Mouse (Mus musculus) c-Kit-positive CD71-positive TER-119-positive erythroid progenitor cells, embryonic 14.5 days (primary cell): Measurements from ENCODE around the gene Fbxo47.
"Not testable (repeated sequence)": the region's sequence is repeated elsewhere in the genome, so short reads cannot be mapped to it uniquely, and the experiment has no call there.

ENCODE experiments used
- DNase-seq: peaks from one replicate; pipeline ENCODE4 v3.0.0-alpha.2; 2013; ENCODE audit warnings: low spot score

Gene Fbxo47

DNA sequence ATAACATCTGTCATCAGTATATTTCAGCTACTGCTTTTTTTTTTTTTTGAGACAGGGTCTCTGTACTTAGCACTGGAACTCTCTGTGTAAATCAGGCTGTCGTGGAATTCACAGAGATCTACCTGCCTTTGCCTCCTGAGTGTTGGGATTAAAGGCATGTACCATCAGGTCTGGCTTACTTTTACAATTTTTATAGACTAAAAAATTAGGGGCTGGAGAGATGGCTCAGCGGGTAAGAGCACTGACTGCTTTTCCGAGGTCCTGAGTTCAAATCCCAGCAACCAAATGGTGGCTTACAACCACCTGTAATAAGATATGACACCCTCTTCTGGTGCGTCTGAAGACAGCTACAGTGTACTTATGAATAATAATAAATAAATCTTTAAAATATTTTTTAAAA, 3.6 kb downstream of the Fbxo47 start:
- DNase-seq: no peak

DNA sequence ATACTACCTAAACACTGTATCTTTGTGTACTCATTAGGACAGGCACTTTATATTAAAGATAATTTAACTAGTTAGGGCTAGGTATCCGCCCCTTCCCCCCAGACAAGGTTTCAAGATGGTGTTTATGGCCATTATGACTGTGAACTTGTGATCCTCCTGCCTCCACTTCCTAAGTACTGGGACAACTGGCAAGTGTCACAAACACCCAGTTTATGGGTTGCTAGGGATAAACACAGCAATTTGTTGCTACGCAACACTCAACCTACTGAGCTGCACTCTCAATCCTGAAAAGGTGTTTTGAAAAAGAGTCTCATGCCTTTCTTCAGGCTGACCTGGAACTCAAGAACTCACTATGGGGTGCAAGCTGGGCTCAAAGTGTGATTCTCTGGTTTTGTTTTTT, 6.6 kb downstream of the Fbxo47 start:
- no peak for DNase-seq

DNA sequence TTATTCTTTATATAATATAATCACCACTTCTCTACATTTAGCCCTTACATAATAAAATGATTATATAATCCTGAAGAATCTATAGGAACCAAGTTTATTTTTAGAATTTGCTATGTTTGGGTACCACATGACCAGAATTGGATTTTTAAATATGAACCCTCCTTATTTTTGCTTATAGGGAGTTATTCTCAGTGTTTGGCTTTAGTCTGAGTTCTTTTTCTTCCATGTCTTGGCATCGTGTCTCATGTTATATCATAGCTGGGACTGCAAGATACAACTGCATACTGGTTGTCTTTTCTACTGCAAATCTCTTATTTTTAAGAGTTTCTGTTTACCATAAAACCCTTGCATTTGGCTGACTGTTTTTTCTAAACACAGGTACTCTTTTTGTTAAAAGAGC, 9.6 kb downstream of the Fbxo47 start:
- DNase-seq: no peak

DNA sequence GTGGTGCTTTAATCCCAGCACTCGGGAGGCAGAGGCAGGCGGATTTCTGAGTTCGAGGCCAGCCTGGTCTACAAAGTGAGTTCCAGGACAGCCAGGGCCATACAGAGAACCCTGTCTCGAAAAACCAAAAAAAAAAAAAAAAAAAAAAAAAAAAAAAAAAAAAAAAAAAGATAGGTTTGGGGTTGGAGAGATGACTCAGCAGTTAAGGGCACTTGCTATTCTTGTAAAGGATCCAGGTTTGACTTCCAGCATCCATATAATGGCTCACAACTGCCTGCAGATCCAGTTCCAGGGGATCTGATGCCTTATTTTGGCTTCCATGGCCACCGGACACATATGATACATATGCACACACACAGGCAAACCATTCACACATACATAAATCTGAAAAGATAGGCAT, 11.6 kb downstream of the Fbxo47 start:
- DNase-seq: not testable (repeated sequence)

DNA sequence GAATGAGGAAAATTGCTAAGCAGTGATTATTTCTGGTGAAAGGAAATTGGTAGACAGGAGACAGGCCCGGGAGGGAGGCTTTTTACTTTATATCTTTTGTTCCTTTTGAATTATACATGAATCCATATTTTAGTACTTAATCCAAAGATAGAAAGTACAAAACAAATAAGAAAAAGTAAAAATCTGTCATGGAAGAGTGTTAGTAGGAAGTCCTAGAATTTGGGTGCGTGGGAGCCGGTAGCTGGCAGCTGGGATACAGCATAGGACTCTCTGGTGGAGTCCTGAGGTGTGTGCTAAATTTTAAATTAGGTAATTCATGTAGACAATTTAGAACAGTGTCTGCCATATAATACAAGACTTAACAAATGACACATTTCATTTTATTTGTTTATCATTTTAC, 16.4 kb downstream of the Fbxo47 start:
- DNase-seq: no peak

DNA sequence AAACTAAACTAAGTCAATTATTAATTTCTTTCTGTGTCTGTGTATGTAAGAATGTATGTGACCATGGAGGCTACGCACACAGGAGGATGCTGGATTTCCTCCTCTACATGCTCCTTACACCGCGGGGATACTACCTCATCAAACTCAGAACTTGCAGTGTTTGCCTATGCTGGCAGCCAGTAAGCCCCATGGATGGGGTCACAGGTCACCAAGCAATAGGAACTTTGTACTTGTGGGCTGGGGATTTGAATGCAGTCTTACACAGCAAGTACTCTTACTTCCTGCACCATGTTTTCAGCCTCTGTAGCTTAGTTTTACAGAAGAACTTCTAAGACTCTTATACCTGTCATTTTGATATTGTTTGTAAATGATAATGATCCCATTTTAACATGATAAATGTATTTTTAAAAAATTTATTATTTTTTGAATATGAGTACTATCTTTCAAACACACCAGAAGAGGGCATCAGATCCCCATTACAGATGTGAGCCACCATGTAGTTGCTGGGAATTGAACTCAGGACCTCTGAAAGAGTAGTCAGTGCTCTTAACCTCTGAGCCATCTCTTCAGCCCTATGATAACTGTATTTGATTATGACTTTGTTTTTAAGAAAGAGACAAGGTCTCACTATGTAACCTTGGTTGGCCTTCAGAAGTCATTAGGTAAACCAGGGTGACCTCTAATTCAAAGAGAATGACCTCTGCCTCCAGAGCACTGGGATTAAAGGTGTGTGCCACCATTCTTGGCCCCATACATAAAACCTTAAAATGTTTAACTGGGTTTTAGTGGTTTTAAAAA, 17.7 kb downstream of the Fbxo47 start:
- no peak for DNase-seq

DNA sequence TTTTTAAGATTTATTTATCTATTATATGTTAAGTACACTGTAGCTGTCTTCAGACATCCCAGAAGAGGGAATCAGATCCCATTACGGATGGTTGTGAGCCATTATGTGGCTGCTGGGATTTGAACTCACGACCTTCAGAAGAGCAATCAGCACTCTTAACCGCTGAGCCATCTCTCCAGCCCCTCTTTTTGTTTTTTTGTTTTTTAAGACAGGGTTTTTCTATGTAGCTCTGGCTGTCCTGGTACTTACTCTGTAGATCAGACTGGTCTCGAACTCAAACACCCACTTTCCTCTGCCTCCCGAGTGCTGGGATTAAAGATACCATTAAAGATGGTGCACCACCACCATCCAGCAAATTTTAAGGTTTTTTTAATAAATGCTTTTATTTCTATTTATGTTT, 18.5 kb downstream of the Fbxo47 start:
- no peak for DNase-seq

DNA sequence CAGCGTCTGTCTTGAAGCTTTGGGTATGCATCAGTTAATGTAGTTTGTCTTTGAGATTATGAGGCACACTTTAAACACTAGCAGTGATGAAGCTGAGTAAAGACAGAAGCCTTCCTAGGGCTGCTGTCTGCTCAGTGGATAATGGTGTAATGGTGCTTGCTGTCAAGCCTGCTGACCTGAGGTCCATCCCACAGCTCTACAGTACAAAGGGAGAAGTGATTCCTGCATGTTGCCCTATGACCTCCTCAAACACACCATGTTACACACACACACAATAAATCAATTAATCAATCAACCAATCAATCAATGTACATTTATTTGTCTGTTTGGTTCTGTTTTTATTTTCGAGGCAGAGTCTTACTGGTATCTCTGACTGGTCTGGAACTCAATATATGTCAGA, 21.8 kb downstream of the Fbxo47 start:
- no peak for DNase-seq

DNA sequence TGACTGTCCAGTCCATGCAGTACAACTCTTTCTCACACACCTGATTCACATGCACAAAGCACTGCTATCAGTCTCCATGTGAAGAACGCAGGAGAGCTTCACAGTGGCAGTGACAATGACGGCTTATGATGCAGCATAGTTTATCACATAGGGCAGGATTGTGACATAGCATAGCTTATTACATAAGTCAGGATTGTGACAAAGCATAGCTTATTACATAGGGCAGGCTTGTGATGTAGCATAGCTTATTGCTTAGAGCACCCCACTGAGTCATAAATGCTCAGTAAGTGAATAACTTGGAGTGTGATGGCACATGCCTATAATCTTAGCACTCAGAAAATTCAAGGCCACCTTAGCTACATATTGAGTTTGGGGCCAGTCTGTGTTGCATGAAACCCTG, 28.5 kb downstream of the Fbxo47 start:
- no peak for DNase-seq

DNA sequence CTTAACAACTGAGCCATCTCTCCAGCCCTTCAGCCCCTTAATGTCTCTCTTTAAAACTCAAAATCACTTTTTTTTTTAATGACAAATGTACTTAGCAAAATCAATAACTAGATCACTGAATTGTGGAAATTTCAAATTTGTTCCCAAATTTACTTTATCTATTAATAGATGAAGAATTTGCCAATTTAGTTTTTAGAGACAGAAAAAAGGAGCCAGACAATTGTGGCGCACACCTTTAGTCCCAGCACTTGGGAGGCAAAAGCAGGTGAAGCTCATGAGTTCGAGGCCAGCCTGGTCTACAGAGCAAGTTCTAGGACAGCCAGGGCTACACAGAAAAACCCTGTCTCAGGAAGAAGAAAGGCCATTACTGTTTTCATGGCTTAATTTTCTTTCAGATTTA, 32.4 kb downstream of the Fbxo47 start:
- no peak for DNase-seq

DNA sequence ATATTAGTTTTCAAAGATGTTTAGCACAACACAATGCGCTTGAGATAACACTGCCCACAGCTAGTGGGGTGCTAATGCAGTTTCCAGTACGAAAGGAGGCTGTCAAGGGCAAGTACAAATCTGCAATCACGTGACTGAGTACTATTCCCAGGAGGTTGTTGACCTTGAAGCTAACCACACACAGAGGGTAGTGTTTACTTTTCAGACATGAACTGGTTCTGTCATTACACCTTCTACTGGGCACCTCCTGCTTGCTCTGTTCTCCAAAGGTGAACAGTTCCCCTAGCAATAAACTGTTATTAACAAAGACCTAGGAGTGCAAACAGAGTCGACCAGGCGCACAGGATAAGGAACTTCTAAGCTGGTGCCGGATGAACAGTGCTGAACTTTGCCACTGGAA, 33.6 kb downstream of the Fbxo47 start:
- no peak for DNase-seq

DNA sequence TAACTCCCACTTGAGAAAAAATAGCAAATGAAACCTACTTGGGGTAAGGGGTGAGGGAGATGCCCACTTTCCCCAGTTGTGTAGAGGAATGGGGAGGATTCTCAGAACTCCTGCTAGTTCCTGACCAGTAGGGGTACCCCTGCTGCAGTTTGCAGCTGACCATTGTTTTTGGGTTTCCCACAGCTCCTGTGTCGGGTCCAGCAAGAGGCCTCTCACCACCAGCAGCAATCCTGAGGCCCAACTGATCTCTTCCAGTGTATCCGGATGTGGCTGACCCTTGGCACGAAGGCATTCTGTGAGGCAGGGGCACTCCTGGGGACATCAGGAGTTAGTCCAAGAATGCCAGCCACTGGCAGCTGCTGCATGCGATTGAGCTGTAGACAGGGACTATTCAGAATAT, 42.0 kb downstream of the Fbxo47 start:
- no peak for DNase-seq

DNA sequence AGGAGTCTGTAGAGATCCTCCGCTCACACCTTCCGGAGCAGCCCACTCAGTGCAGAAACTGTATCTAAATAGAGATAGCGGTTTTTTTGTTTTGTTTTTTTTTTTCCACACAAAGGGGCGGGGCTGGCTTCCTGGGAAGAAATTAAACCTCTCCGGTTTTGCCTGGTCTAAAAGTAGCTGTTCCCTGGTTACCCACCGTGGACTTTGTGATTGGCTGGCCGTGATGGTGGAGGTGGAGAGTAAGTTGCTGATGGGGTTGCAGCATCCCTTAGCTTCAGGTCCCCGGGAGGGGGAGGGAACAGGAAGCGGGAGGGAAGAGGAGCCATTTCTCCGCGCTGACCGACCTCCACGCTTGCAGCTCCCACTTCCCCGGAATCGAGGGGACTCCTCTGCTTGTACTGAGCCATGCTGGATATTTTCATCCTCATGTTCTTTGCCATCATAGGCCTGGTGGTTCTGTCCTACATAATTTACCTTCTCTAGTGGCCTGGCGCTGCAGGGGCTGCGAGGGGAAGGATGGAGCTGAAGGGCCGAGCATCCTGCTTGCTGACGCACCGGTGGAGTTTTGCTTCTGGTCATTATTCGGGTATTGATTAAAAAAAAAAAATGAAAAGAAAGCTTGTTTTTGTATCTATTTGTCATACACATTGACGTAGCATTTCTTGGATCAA, 42.8 kb downstream of the Fbxo47 start:
- DNase-seq: peak; percentile 19

DNA sequence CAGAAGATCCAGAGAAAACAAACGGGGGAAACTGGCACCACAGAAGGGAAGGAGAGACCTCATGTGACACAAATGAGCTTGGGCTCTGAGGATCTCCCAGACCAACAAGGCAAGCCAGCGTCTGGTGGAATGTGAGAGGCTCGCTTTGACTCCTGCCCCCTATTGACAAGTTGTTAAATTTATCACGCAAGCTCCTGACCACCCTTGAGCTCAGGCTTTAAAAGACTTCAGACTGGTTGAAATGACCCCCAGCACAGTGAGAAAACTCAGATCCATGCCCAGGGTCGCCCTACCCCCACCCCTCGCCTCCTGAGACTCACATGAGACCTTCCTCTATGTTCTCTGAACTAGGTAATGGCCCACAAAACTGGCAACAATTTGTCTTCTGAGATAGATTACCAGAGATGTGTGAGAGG, 43.4 kb downstream of the Fbxo47 start, which contains the start of gene B230217C12Rik:
Gene B230217C12Rik, plus strand, starts transcription at position 242 of the 416 bp plus-strand sequence.
- DNase-seq: no peak

DNA sequence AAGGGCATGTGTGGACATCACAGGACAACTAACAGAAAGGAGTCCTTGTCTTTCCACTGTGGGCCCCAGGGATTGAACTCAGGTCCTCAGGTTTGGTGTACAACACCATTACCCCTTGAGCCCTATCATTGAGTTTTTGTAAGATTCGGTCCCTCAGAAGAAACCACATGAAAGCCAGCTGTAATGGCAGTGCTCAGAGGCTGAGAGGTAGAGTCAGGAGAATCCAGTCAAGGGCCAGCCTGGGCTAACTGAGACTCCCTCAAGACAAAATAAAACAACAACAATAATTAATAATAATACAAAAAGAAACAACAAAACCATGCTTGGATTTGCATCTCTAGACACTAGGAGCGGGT, 43.8 kb downstream of the Fbxo47 start:
- DNase-seq: no peak

DNA sequence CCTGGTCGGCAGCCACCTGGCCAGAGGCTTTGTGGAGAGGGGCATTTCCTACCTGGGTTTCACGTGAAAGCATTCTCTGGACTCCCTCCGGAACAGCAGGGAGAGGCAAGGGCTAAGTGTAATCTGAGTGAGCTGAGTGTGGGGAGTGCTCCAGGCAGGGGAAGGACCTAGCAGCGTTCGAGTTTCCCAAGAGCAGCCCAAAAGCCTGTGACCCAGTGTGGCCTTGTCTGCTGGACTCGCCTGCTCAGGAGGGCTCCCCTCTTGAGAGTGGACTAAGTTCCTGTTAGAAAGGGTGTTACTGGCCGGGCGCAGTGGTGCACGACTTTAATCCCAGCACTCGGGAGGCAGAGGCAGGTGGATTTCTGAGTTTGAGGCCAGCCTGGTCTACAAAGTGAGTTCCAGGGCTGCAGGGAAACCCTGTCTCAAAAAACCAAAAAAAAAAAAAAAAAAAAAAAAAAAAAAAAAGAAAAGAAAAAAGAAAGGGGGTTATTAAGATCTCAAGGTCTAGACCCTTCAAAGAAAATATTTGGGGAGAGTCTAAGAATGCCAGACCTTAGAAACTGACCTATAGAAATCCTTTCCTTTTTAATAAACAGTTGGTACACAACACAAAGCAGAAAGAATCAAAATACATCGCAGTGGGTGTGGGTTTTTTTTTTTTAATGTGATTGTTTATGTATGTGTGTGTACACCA, 44.4 kb downstream of the Fbxo47 start:
- no peak for DNase-seq

DNA sequence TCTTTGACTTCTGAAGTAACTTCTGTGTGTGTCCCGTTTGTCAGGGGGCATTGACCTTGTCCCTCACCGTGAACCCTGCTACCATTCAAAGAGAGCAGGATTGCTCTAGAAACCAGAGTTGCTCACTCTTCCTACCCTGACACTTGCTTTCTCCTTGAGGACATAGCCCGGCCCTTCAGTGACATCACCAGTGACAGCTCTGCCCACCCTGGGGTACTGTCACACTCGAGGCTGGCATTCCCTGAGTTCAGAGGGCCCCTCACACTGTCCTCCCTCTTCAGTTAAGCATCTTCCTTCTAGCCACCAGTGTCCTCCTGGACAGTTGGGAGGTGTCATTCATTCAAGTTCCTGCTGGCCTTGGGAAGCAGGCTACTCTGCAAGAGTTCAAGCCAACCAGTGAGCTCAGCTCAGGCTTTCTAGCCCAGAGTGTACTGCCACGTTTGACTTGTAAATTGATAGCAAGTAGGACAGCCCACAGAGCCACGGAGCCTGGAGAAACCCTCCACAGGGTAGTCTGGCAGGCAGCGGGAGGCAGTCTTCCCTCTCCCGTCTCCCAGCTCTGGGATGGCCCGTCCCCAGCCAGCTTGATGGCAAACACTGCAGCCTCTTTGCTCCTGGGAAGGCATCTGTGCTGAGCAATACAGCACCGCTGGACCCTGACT, 45.0 kb downstream of the Fbxo47 start:
- DNase-seq: no peak

DNA sequence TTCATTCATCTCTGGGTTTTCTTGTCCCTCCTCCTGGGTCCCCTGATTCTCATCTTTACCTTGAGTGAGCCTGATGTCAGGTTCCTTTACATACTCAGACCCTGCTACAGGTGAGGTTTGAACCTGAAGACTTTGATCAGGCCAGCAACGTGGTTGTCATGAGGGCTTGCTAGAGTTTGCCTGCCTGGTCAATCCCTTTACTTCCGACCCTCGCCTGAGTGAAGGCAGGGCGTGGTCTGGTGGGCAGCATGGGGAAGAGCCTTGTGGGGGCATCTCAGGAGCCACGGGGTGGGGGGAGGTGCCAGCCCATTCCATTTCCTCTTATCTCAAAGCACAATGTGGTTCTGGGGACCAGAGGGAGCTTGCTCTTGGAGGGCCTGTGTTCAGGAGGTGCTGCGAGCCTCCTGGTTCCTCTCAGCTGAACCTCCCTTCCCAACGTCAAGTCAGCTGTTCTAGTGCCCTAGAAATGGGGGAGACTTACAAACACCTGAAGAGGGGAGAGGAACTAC, 46.3 kb downstream of the Fbxo47 start:
- DNase-seq: no peak

DNA sequence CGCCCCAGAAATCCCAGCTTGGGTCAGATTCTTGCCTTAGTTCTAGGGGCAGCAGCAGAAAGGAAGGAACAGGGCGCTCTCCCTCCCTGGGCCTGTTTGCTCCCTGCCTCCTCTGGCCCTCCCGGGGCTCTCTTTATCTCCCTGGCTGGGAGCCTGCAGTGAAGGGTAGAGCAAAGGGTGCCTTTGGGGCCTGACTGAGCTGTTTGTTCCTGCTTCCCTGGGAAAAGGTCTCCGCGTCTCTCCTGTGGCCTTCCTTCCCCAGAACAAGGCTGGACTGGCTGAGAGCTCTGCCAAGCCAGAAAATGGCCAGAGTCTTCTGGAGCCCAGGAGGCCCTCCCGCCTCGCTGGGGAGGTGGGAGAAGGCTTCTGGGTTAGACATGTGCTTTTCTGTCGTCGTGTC, 46.9 kb downstream of the Fbxo47 start:
- DNase-seq: not testable (repeated sequence)

DNA sequence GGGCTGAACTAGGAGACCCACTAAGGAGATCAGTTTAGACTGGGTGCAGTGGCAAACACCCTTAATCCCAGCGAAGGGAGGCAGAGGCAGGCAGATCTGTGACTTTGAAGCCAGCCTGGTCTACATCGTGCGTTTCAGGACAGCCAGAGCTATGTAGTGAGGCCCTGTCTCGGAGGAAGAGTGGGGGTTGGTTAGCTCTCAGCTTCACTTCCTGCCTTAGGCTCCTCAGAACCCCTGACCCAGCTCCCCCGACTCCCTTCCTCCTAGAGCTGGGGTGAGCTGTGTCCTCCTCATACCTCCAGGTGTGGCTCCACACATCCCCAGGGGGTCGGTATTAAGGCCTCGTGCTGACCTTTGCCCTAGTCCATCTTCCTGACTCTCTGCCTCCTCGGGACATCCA, 47.4 kb downstream of the Fbxo47 start:
- DNase-seq: no peak

DNA sequence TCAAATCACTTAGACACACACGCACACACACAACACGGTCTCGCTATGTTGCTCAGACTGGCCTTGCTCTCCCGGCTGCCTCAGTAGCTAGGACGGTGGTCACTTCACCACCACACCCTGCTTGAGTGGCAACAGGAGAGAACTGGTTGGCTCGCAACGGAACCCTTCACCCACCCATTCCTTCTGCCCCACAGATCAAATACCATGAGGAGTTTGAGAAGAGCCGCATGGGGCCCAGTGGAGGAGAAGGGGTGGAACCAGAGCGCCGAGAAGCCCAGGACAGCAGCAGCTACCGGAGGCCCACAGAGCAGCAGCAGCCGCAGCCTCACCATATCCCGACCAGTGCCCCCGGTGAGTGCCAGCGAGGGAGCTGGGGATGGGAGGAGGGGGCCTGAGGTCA, 50.6 kb downstream of the Fbxo47 start:
- no peak for DNase-seq

DNA sequence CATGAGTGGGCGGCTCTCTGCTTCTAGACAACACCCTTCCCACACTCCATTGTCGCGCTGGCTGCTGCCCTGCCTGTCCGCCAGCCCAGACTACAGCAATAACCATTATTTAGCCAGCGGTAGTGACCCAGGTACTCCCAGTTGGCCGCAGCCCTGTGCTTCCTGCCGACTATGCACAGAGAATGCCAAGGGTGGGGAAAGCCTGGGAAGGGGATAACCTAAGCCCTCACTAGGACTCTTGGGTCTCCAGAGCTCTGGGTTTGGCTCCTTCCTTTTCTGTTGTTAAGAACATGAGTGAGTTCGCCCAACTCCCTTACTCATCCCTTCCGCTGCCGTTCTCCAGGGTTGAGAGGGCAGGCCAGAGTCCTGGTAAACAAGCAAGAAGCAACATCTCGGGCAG, 52.0 kb downstream of the Fbxo47 start:
- DNase-seq: no peak
